Mouse (Mus musculus): Measurements from ENCODE around the gene Cenpx. TPM values are rescaled to one million over a fixed set of nuclear protein-coding genes. Genes with fewer than 3 reads are reported as not detected.
A peak's percentile ranks its signal among the peaks of the same experiment; 100 is the strongest.
"Not testable (repeated sequence)": the region's sequence is repeated elsewhere in the genome, so short reads cannot be mapped to it uniquely, and the experiment has no call there.

Cenpx gene
- total and polyA plus RNA-seq, 2 experiments from 2014 or later: 28.5 to 91.3 TPM

- 88% methylated on average over 2 of the region's 2 CpGs for WGBS
- Histone ChIP-seq H3K9me3 (ENCODE audit: low read length) (no peaks in the 10 kb centered on the region), H3K27ac (ENCODE audit: low read depth, low read length) (no peak overlapping the region), H3K9ac (no peak overlapping the region), H3K4me2 (ENCODE audit: low read depth) (no peak overlapping the region), H3K4me3 (ENCODE audit: low read depth, low read length) (no peak overlapping the region), H3K4me1 (ENCODE audit: insufficient read depth) (no peaks in the 10 kb centered on the region), H3K27me3 (ENCODE audit: insufficient read depth, low read length) (no peaks in the 10 kb centered on the region), H3K36me3 (ENCODE audit: insufficient read depth) (peaks cover 64% of the 10 kb centered on the region)
- DNase-seq: no peak
- no peak for TF ChIP-seq CTCF (IDR thresholded peaks at IDR 0.05; ENCODE audit: low read depth)
- no peak for ATAC-seq
These were observed 29.5 kb downstream of the Cenpx start for GRCm38 (mm10) chr11:120684086-120684485.

- no peak for ATAC-seq
These were observed 30.0 kb downstream of the Cenpx start for GRCm38 (mm10) chr11:120683536-120683935.

GRCm38 (mm10) chr11:120682683-120683082 is 30.9 kb downstream of the Cenpx start:
- no peaks in the 10 kb centered on the region for H3K4me1 ChIP-seq (ENCODE audit: insufficient read depth)
- 93% methylated on average over 5 of the region's 5 CpGs for WGBS
- DNase-seq (no peak), ATAC-seq (no peak)
- no peak overlapping the region for H3K9ac ChIP-seq
- H3K4me3 ChIP-seq (ENCODE audit: low read depth, low read length): no peak overlapping the region
- H3K27me3 ChIP-seq (ENCODE audit: insufficient read depth, low read length): no peaks in the 10 kb centered on the region
- no peak overlapping the region for H3K27ac ChIP-seq (ENCODE audit: low read depth, low read length)
- no peak overlapping the region for H3K4me2 ChIP-seq (ENCODE audit: low read depth)
- H3K36me3 ChIP-seq (ENCODE audit: insufficient read depth): peaks cover 70% of the 10 kb centered on the region
- no peak for TF ChIP-seq CTCF (IDR thresholded peaks at IDR 0.05; ENCODE audit: low read depth)
- H3K9me3 ChIP-seq (ENCODE audit: low read length): no peaks in the 10 kb centered on the region

More at GRCm38 (mm10) chr11:120683536-120683935, 30.0 kb downstream of the Cenpx start:
- Histone ChIP-seq H3K27me3 (ENCODE audit: insufficient read depth, low read length) (no peaks in the 10 kb centered on the region), H3K36me3 (ENCODE audit: insufficient read depth) (peaks cover 66% of the 10 kb centered on the region), H3K27ac (ENCODE audit: low read depth, low read length) (no peak overlapping the region), H3K9ac (no peak overlapping the region), H3K4me2 (ENCODE audit: low read depth) (no peak overlapping the region), H3K9me3 (ENCODE audit: low read length) (no peaks in the 10 kb centered on the region), H3K4me1 (ENCODE audit: insufficient read depth) (no peaks in the 10 kb centered on the region), H3K4me3 (ENCODE audit: low read depth, low read length) (no peak overlapping the region)
- DNase-seq: no peak
- TF ChIP-seq CTCF (IDR thresholded peaks at IDR 0.05; ENCODE audit: low read depth): no peak
- 89% methylated on average over 3 of the region's 3 CpGs for WGBS

- no peak overlapping the region for H3K4me3 ChIP-seq (ENCODE audit: low read depth, low read length)
- H3K27ac ChIP-seq (ENCODE audit: low read depth, low read length): no peak overlapping the region
- DNase-seq: no peak
- H3K36me3 ChIP-seq (ENCODE audit: insufficient read depth): peaks cover 57% of the 10 kb centered on the region
- no peaks in the 10 kb centered on the region for H3K4me1 ChIP-seq (ENCODE audit: insufficient read depth)
- H3K9me3 ChIP-seq (ENCODE audit: low read length): no peaks in the 10 kb centered on the region
- no peaks in the 10 kb centered on the region for H3K27me3 ChIP-seq (ENCODE audit: insufficient read depth, low read length)
- H3K4me2 ChIP-seq (ENCODE audit: low read depth): no peak overlapping the region
- no peak overlapping the region for H3K9ac ChIP-seq
- peak; percentile 54 for TF ChIP-seq CTCF (IDR thresholded peaks at IDR 0.05; ENCODE audit: low read depth)
- WGBS: 77% methylated on average over 3 of the region's 3 CpGs
- no peak for ATAC-seq
These were observed 33.6 kb downstream of the Cenpx start for GRCm38 (mm10) chr11:120679909-120680308.

GRCm38 (mm10) chr11:120676951-120677350 is 36.6 kb downstream of the Cenpx start:
- H3K4me2 ChIP-seq (ENCODE audit: low read depth): no peak overlapping the region
- no peak for ATAC-seq
- 97% methylated on average over 4 of the region's 4 CpGs for WGBS
- no peaks in the 10 kb centered on the region for H3K9me3 ChIP-seq (ENCODE audit: low read length)
- no peak for TF ChIP-seq CTCF (IDR thresholded peaks at IDR 0.05; ENCODE audit: low read depth)
- DNase-seq: no peak
- H3K27ac ChIP-seq (ENCODE audit: low read depth, low read length): no peak overlapping the region
- H3K9ac ChIP-seq: no peak overlapping the region
- H3K4me1 ChIP-seq (ENCODE audit: insufficient read depth): peaks cover 10% of the 10 kb centered on the region
- peaks cover 43% of the 10 kb centered on the region for H3K36me3 ChIP-seq (ENCODE audit: insufficient read depth)
- H3K27me3 ChIP-seq (ENCODE audit: insufficient read depth, low read length): no peaks in the 10 kb centered on the region
- H3K4me3 ChIP-seq (ENCODE audit: low read depth, low read length): no peak overlapping the region

- not testable (repeated sequence) for H3K4me2 ChIP-seq (ENCODE audit: low read depth); H3K27me3 ChIP-seq (ENCODE audit: insufficient read depth, low read length); H3K9me3 ChIP-seq (ENCODE audit: low read length); H3K9ac ChIP-seq; ATAC-seq; H3K4me1 ChIP-seq (ENCODE audit: insufficient read depth); H3K27ac ChIP-seq (ENCODE audit: low read depth, low read length); H3K4me3 ChIP-seq (ENCODE audit: low read depth, low read length); DNase-seq
- 92% methylated on average over 5 of the region's 5 CpGs for WGBS
- peaks cover 40% of the 10 kb centered on the region for H3K36me3 ChIP-seq (ENCODE audit: insufficient read depth)
These were observed 37.7 kb downstream of the Cenpx start for GRCm38 (mm10) chr11:120675875-120676274.

DNA sequence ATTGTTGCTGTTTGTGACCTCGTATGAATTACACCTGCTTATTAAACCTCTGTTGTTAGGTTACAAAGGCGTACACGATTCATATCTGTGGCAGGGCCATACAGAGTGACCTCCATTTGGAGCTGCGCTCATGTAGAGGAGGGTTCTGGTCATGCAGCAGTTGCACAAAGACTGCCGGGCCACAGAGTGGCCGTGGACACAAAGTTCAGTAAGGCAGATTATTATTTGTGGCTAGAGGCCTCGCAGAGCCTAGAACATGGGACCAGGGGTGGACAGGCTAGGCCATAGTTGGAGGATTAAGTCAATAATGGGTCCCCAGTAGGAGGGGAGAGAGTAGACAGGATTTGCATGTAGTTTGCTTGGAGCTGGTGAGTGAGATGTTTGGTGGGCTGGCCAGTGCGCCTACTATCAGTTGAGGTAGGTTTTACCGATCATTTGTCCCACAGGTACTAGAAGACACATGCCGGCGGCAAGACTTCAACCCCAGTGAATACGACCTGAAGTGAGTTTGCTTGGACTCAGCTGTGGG is 39.9 kb downstream of the Cenpx start:
- DNase-seq (no peak), ATAC-seq (no peak; the same call in 1 of the 2 replicates)
- Histone ChIP-seq H3K27me3 (ENCODE audit: insufficient read depth, low read length) (no peaks in the 10 kb centered on the region), H3K9me3 (ENCODE audit: low read length) (no peaks in the 10 kb centered on the region), H3K36me3 (ENCODE audit: insufficient read depth) (peaks cover 18% of the 10 kb centered on the region), H3K4me2 (ENCODE audit: low read depth) (peak overlapping the region; percentile 71), H3K9ac (peak overlapping the region; percentile 70), H3K27ac (ENCODE audit: low read depth, low read length) (peak overlapping the region; percentile 84; the same call in 1 of the 2 replicates), H3K4me3 (ENCODE audit: low read depth, low read length) (peak overlapping the region; percentile 82), H3K4me1 (ENCODE audit: insufficient read depth) (peaks cover 10% of the 10 kb centered on the region)
- 39% methylated on average over 12 of the region's 12 CpGs for WGBS
- TF ChIP-seq CTCF (IDR thresholded peaks at IDR 0.05; ENCODE audit: low read depth): no peak
